In the genomic region with DNA sequence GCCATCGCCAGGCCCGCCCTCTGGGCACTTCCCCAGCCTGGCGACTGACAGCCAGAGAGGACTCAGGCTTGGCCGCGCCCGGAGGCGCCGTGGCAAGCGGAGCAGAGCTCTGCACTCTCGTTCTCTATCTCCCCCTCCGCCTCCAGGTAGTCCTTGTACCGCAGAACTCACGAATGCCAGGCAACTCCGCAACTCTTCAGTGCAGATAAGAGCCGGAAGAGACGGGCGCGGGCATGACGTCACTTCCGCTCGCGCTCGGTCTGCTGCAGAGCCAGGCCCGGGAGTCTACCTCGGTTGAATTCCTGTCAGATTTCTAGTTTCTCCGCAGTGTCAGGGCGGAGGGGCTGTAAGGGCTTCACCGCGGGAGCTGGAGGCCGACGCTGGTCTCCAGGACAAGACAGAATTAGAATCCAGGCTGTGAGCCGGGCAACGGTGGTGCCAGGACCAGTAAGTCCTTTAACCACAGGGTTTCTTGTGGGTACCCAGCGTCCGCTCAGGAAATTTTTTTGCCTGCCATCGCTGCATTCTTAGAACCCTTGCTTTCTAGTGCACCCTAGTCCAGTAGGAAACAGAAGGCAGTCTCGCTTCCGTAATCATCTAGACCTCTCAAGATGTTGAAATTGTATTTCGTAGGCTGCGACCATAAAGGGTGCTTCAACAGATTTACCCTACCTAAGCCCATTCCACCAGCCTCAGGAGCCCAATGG, we compare ENCODE assay signal across 7 mouse cellular contexts. TPM values are rescaled to one million over a fixed set of nuclear protein-coding genes. Genes with fewer than 3 reads are reported as not detected.
DNase-seq lines count a peak whose midpoint lies in the region; ATAC-seq and TF ChIP-seq lines count a peak whose summit lies in the region.

Gene Zfp426 (minus strand): TSS at position 220 of the 707 bp plus-strand sequence.

- peak within 1 kb of the TSS; percentile 84 for H3K9ac ChIP-seq in embryonic facial prominence, embryonic 12.5 days
- H3K9ac ChIP-seq in heart, adult 2 months (ENCODE audit: low read depth, low read length) = peak within 1 kb of the TSS; percentile 80
- peak within 1 kb of the TSS; percentile 91 for H3K9ac ChIP-seq in limb, embryonic 13.5 days
- peak within 1 kb of the TSS; percentile 94 for H3K9ac ChIP-seq in midbrain, embryonic 16.5 days (ENCODE audit: low read depth, low read length)

- peak; percentile 87; the same call in 1 of the 2 replicates for TF ChIP-seq POLR2A in heart, adult 2 months (IDR thresholded peaks at IDR 0.05; ENCODE audit: insufficient read depth, low read depth, low read length)

- peak; percentile 83 for DNase-seq in adrenal gland, postnatal 25 days
- peak; percentile 90 to 91 for DNase-seq in heart, adult 2 months
- DNase-seq in kidney, adult 8-10 months = peak; percentile 69 to 83
- DNase-seq in spleen, postnatal 10 days (ENCODE audit: low spot score in 2 of 2) = peak; percentile 83 to 91

- 1% methylated on average over 40 of the region's 40 CpGs for WGBS in embryonic facial prominence, embryonic 12.5 days
- under 1% methylated on average over 40 of the region's 40 CpGs for WGBS in heart, adult 2 months
- WGBS in limb, embryonic 13.5 days = under 1% methylated on average over 40 of the region's 40 CpGs
- WGBS in midbrain, embryonic 16.5 days = 1% methylated on average over 40 of the region's 40 CpGs

- intact Hi-C loops in heart, adult 2 months (cut with DNase I) = loop anchor here (2.0 to 10.0 kb wide), 4 partner anchors 28 to 152 kb away; partner anchors contain the start of genes Fbxl12, Ubl5, Zfp266 and Zfp846

- TF ChIP-seq CTCF in heart, adult 2 months (IDR thresholded peaks at IDR 0.05) = no peak

- peaks cover 2% of the 10 kb centered on the region; the same call in 1 of the 2 replicates for H3K79me2 ChIP-seq in heart, adult 2 months (replicated peaks; ENCODE audit: control insufficient read depth, insufficient read depth, low read length)

- H3K9me3 ChIP-seq in embryonic facial prominence, embryonic 12.5 days = no peaks in the 10 kb centered on the region
- H3K9me3 ChIP-seq in limb, embryonic 13.5 days = no peaks in the 10 kb centered on the region
- H3K9me3 ChIP-seq in midbrain, embryonic 16.5 days (replicated peaks; ENCODE audit: control insufficient read depth, low read length, poor library complexity, severe bottlenecking) = no peaks in the 10 kb centered on the region

- no peaks in the 10 kb centered on the region for H3K27me3 ChIP-seq in embryonic facial prominence, embryonic 12.5 days
- no peaks in the 10 kb centered on the region for H3K27me3 ChIP-seq in heart, adult 2 months (ENCODE audit: control insufficient read depth, insufficient read depth, low read length)
- H3K27me3 ChIP-seq in limb, embryonic 13.5 days = no peaks in the 10 kb centered on the region
- no peaks in the 10 kb centered on the region for H3K27me3 ChIP-seq in midbrain, embryonic 16.5 days (ENCODE audit: control insufficient read depth, insufficient read depth, low read depth, low read length)

- peaks cover 13% of the 10 kb centered on the region for H3K4me1 ChIP-seq in embryonic facial prominence, embryonic 12.5 days
- peaks cover 2% of the 10 kb centered on the region for H3K4me1 ChIP-seq in heart, adult 2 months (ENCODE audit: control insufficient read depth, insufficient read depth, low read length)
- peaks cover 29% of the 10 kb centered on the region for H3K4me1 ChIP-seq in limb, embryonic 13.5 days
- H3K4me1 ChIP-seq in midbrain, embryonic 16.5 days (ENCODE audit: control insufficient read depth, insufficient read depth, low read length) = peaks cover 31% of the 10 kb centered on the region

- peak; percentile 88 for ATAC-seq in embryonic facial prominence, embryonic 12.5 days (ENCODE audit: insufficient number of reproducible peaks, insufficient read depth, low FRiP score, low TSS enrichment)
- peak; percentile 94 for ATAC-seq in limb, embryonic 13.5 days (ENCODE audit: low FRiP score, low read depth)
- ATAC-seq in midbrain, embryonic 16.5 days = peak; percentile 98

- peak within 1 kb of the TSS; percentile 88 for H3K4me3 ChIP-seq in embryonic facial prominence, embryonic 12.5 days
- peak within 1 kb of the TSS; percentile 94 for H3K4me3 ChIP-seq in heart, adult 2 months
- peak within 1 kb of the TSS; percentile 87 for H3K4me3 ChIP-seq in limb, embryonic 13.5 days
- peak within 1 kb of the TSS; percentile 59 for H3K4me3 ChIP-seq in midbrain, embryonic 16.5 days (ENCODE audit: low read depth, low read length)

- H3K27ac ChIP-seq in embryonic facial prominence, embryonic 12.5 days = peak within 1 kb of the TSS; percentile 96
- H3K27ac ChIP-seq in heart, adult 2 months = peak within 1 kb of the TSS; percentile 97
- H3K27ac ChIP-seq in limb, embryonic 13.5 days = peak within 1 kb of the TSS; percentile 96
- H3K27ac ChIP-seq in midbrain, embryonic 16.5 days (ENCODE audit: low read length) = peak within 1 kb of the TSS; percentile 89

- peaks cover 22% of the 10 kb centered on the region for H3K36me3 ChIP-seq in embryonic facial prominence, embryonic 12.5 days
- H3K36me3 ChIP-seq in heart, adult 2 months (ENCODE audit: control insufficient read depth, insufficient read depth, low read length) = peaks cover 10% of the 10 kb centered on the region; the same call in 1 of the 2 replicates
- peaks cover 33% of the 10 kb centered on the region for H3K36me3 ChIP-seq in limb, embryonic 13.5 days
- H3K36me3 ChIP-seq in midbrain, embryonic 16.5 days (ENCODE audit: control insufficient read depth, insufficient read depth, low read length) = peaks cover 8% of the 10 kb centered on the region; the same call in 1 of the 2 replicates

- peak within 1 kb of the TSS; percentile 69 for H3K4me2 ChIP-seq in embryonic facial prominence, embryonic 12.5 days (replicated peaks)
- peak within 1 kb of the TSS; percentile 79 for H3K4me2 ChIP-seq in limb, embryonic 13.5 days (replicated peaks)
- peak within 1 kb of the TSS; percentile 64 for H3K4me2 ChIP-seq in midbrain, embryonic 16.5 days (ENCODE audit: low read length)

- peak; percentile 15; the same call in 1 of the 2 replicates for TF ChIP-seq EP300 in heart, adult 2 months (IDR thresholded peaks at IDR 0.05; ENCODE audit: insufficient read depth, low read depth, low read length)

RNA-seq across cellular contexts. Expression of gene Zfp426, which starts in this region (rescaled TPM):
- total RNA-seq in adrenal gland, postnatal 25 days (2021) = 21.1 and 30.5 TPM in 2 replicates
- 24.2 and 24.9 TPM in 2 replicates for polyA plus RNA-seq in embryonic facial prominence, embryonic 12.5 days (2016; fragmentation: Nextera tagmentation; extraction: Ambion mirVana)
- 10 to 100 TPM in 1 of 2 experiments, 1 to 10 TPM in 1; 7.9 to 12.8 TPM for total RNA-seq in heart, adult 2 months (2021)
- polyA plus RNA-seq in heart, adult 2 months (2012; rRNA removed) = 3.8 and 6.6 TPM in 2 replicates
- 18.6 and 23.3 TPM in 2 replicates for polyA plus RNA-seq in limb, embryonic 13.5 days (2015; fragmentation: Nextera tagmentation; extraction: Ambion mirVana)
- polyA plus RNA-seq in midbrain, embryonic 16.5 days (2015; fragmentation: Nextera tagmentation; extraction: Ambion mirVana) = 33.2 and 35.0 TPM in 2 replicates

Comparison
In these comparisons a context has a peak if more than half of its experiments do, and no peak if none do; other contexts are left out.
1. Peak in every context shown above with its lines: DNase-seq, ATAC-seq, H3K4me3 ChIP-seq and H3K27ac ChIP-seq.